Mouse (Mus musculus): ENCODE data around the gene Cenpw.

Gene Cenpw

GRCm38 (mm10) chr10:30199916-30200826 is at the start of gene Cenpw:
Gene Cenpw, minus strand, starts transcription at chr10:30200560.
- peak; percentile 82 for DNase-seq

GRCm38 (mm10) chr10:30249654-30250053 is 49.3 kb upstream of the Cenpw start:
- no peak for DNase-seq

GRCm38 (mm10) chr10:30199501-30199900 is 859 bp downstream of the Cenpw start:
- no peak for DNase-seq

GRCm38 (mm10) chr10:30167700-30168099 is 32.7 kb downstream of the Cenpw start:
- DNase-seq: no peak

Measured in lung, postnatal 36 days (tissue).